Mouse (Mus musculus): ENCODE data around the gene Hist2h2aa2. TPM values are rescaled to one million over a fixed set of nuclear protein-coding genes. Genes with fewer than 3 reads are reported as not detected.
A peak's percentile ranks its signal among the peaks of the same experiment; 100 is the strongest.

Gene Hist2h2aa2
- total and polyA plus RNA-seq, 2 experiments from 2014 or later = 52.1 to 1,755 TPM

DNA sequence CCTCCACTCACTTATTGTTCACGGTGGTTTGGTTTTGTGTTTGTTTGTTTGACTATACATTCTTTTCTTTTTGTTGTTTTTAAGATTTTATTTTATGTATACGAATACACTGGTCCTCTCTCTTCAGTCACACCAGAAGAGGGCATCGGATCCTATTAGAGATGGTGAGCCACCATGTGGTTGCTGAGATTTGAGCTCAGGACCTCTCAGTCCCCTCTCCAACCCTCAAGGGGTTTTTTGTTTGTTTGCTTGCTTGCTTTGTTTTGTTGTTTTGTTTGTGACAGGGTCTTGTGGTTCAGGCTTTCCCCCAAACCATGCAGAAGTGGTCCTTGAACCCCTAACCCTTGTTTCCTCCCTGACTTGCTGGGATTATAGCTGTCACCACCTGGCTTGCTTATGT lies 21.5 kb upstream of the Hist2h2aa2 start:
- TF ChIP-seq CTCF (IDR thresholded peaks at IDR 0.05; ENCODE audit: low read depth) = peak; percentile 31; the same call in 1 of the 2 replicates
- 45% methylated on average over 3 of the region's 3 CpGs for WGBS
- H3K4me1 ChIP-seq (ENCODE audit: insufficient read depth, low read length) = peaks cover 17% of the 10 kb centered on the region; the same call in 1 of the 2 replicates

DNA sequence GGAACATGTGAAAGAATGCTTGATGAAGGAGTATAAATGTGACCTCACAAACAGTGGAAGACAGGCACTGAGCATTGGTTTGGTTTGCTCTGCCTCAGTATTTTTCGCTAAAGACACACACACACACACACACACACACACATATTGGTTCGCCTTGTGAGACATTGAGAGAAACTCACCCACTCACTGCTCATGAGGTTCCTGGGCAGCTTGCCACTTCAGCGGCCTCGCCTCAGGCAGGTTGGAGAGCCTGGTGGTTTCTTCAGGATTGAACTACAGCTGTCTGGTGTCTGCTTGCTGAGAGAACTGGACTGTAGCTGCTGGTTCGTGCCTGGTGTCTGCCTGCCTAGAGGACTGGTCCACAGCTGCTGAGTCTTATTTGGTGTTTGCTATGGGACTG lies 20.1 kb upstream of the Hist2h2aa2 start:
- ATAC-seq = no peak
- no peaks in the 10 kb centered on the region for H3K36me3 ChIP-seq (ENCODE audit: insufficient read depth, low read length)
- H3K27me3 ChIP-seq (ENCODE audit: insufficient read depth, low read length) = no peaks in the 10 kb centered on the region
- H3K9me3 ChIP-seq (ENCODE audit: low read length) = no peaks in the 10 kb centered on the region
- H3K4me3 ChIP-seq (ENCODE audit: low read length) = no peak overlapping the region
- H3K27ac ChIP-seq = no peak overlapping the region
- no peak overlapping the region for H3K4me2 ChIP-seq (ENCODE audit: low read depth, low read length)
- no peak for TF ChIP-seq CTCF (IDR thresholded peaks at IDR 0.05; ENCODE audit: low read depth)
- WGBS = 91% methylated on average over 5 of the region's 5 CpGs
- no peak overlapping the region for H3K9ac ChIP-seq (replicated peaks; ENCODE audit: low read length)
- DNase-seq (ENCODE audit: low spot score) = no peak
- peaks cover 17% of the 10 kb centered on the region; the same call in 1 of the 2 replicates for H3K4me1 ChIP-seq (ENCODE audit: insufficient read depth, low read length)

More for the DNA sequence above, 21.5 kb upstream of the Hist2h2aa2 start:
- Histone ChIP-seq H3K27me3 (ENCODE audit: insufficient read depth, low read length) (no peaks in the 10 kb centered on the region), H3K36me3 (ENCODE audit: insufficient read depth, low read length) (no peaks in the 10 kb centered on the region), H3K9me3 (ENCODE audit: low read length) (no peaks in the 10 kb centered on the region), H3K9ac (replicated peaks; ENCODE audit: low read length) (peak overlapping the region; percentile 78), H3K27ac (peak overlapping the region; percentile 97), H3K4me3 (ENCODE audit: low read length) (peak overlapping the region; percentile 50), H3K4me2 (ENCODE audit: low read depth, low read length) (peak overlapping the region; percentile 77)
- DNase-seq (ENCODE audit: low spot score) = no peak
- no peak for ATAC-seq

DNA sequence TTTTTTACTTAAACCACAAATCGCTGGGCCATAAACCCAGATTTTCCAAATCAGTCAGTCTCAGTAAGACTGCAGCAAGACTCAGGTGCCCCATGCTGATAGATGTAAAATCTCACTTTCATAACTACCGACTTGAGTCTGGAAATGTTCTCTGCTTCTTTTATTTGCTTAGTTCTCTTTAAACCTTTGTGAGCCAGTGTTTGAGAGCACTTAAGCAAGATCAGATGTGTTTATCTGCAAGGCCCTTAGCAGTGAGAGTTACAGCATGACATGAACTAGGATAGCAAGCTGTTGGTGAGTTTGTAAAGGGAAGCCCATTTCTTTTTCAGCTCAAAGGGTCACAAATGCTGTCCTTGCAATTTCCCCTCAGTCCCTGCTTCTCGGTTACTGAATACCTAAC lies 17.1 kb upstream of the Hist2h2aa2 start:
- Histone ChIP-seq H3K4me3 (ENCODE audit: low read length) (no peak overlapping the region), H3K36me3 (ENCODE audit: insufficient read depth, low read length) (no peaks in the 10 kb centered on the region), H3K4me1 (ENCODE audit: insufficient read depth, low read length) (peaks cover 6% of the 10 kb centered on the region; the same call in 1 of the 2 replicates), H3K9me3 (ENCODE audit: low read length) (no peaks in the 10 kb centered on the region), H3K27me3 (ENCODE audit: insufficient read depth, low read length) (no peaks in the 10 kb centered on the region), H3K27ac (no peak overlapping the region), H3K4me2 (ENCODE audit: low read depth, low read length) (no peak overlapping the region), H3K9ac (replicated peaks; ENCODE audit: low read length) (no peak overlapping the region)
- TF ChIP-seq CTCF (IDR thresholded peaks at IDR 0.05; ENCODE audit: low read depth) = no peak
- ATAC-seq = no peak
- no peak for DNase-seq (ENCODE audit: low spot score)
- 82% methylated on average over 3 of the region's 3 CpGs for WGBS

DNA sequence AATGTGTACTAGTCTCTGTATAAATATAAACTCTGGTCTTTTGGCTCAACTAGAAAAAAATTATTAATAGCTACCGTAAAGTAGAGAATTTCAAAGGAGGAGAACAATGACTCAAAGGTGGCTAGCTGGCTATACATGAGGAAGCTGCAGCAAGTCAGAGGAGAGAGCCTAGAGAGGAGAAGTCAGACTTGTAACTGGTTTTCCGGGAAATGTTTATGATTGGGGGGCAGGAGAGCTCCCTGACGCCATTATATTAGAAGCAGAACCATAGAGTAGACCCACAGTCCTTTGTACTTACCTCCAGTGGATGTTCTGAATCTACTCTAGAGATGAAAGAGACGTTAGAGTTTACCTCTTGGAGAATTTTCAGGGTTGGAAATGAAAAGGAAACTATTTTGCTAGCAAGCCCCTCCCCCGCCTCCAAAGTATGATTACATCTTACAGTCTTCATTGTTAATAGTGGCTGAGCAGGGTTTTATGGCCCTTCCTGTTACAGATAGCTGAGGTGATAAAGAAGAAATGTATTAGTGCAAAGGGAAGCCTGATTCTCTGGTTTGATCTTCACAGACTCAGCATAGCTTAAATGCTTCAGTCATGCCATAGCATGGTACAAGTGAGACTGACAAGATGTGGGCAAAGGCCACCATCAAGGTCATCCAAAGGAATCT lies 16.0 kb upstream of the Hist2h2aa2 start:
- H3K36me3 ChIP-seq (ENCODE audit: insufficient read depth, low read length) = no peaks in the 10 kb centered on the region
- WGBS = 82% methylated on average over 5 of the region's 5 CpGs
- DNase-seq (ENCODE audit: low spot score) (no peak), ATAC-seq (no peak)
- H3K4me3 ChIP-seq (ENCODE audit: low read length) = no peak overlapping the region
- H3K9me3 ChIP-seq (ENCODE audit: low read length) = no peaks in the 10 kb centered on the region
- no peaks in the 10 kb centered on the region for H3K4me1 ChIP-seq (ENCODE audit: insufficient read depth, low read length)
- no peaks in the 10 kb centered on the region for H3K27me3 ChIP-seq (ENCODE audit: insufficient read depth, low read length)
- no peak overlapping the region for H3K27ac ChIP-seq
- no peak overlapping the region for H3K9ac ChIP-seq (replicated peaks; ENCODE audit: low read length)
- TF ChIP-seq CTCF (IDR thresholded peaks at IDR 0.05; ENCODE audit: low read depth) = no peak
- no peak overlapping the region for H3K4me2 ChIP-seq (ENCODE audit: low read depth, low read length)

DNA sequence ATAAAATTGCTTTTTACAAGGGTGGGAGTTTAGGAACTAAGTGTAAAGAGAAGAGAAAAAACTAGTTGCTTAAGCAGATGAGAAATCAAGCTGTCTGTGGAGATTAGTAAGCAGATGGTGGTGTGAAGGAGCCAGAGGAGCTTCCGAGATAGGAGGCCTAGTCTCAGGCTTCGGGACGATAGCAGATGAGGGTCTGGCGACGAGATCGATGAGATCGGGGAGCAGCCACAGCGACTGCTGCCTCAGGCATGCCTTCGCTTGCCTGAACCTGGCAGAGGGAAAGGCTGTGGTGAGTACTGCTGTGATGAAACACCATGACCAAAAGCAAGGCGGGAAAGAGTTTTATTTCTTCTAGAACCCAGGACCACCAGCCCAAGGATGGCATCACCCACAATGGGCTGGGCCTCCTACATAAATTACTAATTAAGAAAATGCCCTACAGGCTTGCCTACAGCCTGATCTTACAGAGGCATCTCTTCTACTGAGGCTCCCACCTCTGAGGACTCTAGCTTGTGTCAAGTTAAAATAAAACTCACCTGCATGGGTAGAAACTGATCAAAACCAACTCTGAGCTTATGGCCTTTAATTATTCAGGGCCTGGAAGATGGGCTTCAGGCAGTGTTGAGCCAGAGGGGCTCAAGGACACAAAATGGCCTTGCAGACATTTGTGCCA lies 14.7 kb upstream of the Hist2h2aa2 start:
- no peaks in the 10 kb centered on the region for H3K9me3 ChIP-seq (ENCODE audit: low read length)
- H3K4me3 ChIP-seq (ENCODE audit: low read length) = no peak overlapping the region
- peak; percentile 64 for DNase-seq (ENCODE audit: low spot score)
- TF ChIP-seq CTCF (IDR thresholded peaks at IDR 0.05; ENCODE audit: low read depth) = no peak
- WGBS = 43% methylated on average over 10 of the region's 10 CpGs
- no peak overlapping the region for H3K4me2 ChIP-seq (ENCODE audit: low read depth, low read length)
- no peak overlapping the region for H3K9ac ChIP-seq (replicated peaks; ENCODE audit: low read length)
- no peaks in the 10 kb centered on the region for H3K36me3 ChIP-seq (ENCODE audit: insufficient read depth, low read length)
- no peaks in the 10 kb centered on the region for H3K4me1 ChIP-seq (ENCODE audit: insufficient read depth, low read length)
- H3K27me3 ChIP-seq (ENCODE audit: insufficient read depth, low read length) = no peaks in the 10 kb centered on the region
- H3K27ac ChIP-seq = no peak overlapping the region
- ATAC-seq = peak; percentile 70

DNA sequence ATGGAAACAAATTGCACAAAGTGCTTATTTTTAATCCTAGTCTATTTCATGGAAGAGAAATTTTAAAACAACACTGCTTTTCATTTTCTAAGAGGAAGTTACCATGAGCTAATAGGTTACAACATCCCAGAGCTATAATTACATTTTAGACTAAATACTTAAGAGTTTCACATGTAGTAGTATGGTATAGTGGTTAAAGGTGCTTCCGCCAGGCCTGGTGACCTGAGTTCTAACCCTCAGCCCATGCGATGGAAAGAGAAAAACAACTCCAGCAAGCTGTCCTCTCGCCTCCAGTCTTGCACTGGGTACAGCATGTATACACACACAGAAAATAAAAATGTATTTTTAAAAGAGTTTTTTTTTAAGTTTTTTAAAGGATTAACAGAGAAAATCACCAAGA lies 11.7 kb upstream of the Hist2h2aa2 start:
- no peaks in the 10 kb centered on the region for H3K9me3 ChIP-seq (ENCODE audit: low read length)
- no peak overlapping the region for H3K27ac ChIP-seq
- no peaks in the 10 kb centered on the region for H3K27me3 ChIP-seq (ENCODE audit: insufficient read depth, low read length)
- no peak overlapping the region for H3K9ac ChIP-seq (replicated peaks; ENCODE audit: low read length)
- 96% methylated on average over 3 of the region's 3 CpGs for WGBS
- no peak overlapping the region for H3K4me3 ChIP-seq (ENCODE audit: low read length)
- no peak for ATAC-seq
- no peaks in the 10 kb centered on the region for H3K4me1 ChIP-seq (ENCODE audit: insufficient read depth, low read length)
- no peak overlapping the region for H3K4me2 ChIP-seq (ENCODE audit: low read depth, low read length)
- TF ChIP-seq CTCF (IDR thresholded peaks at IDR 0.05; ENCODE audit: low read depth) = no peak
- no peaks in the 10 kb centered on the region for H3K36me3 ChIP-seq (ENCODE audit: insufficient read depth, low read length)
- no peak for DNase-seq (ENCODE audit: low spot score)

DNA sequence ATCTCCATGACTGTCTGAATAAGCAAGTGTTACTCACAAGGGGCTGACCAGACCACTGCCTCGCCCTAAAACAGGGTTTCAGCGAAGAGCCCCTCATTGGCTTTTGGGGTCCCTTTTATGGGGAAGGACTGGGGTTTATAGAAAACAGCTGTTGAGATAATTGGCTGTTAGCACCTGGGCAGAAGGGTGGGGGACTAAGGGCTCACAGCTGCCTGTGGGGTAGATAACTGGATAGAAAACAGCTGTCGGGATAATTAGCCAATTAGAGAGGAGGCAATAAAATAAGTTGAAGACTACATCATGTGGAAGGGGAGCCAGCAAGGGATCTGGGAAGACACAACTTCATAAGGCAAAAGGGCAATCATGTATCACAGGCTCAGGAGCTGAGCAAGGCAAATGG lies 10.8 kb upstream of the Hist2h2aa2 start:
- H3K4me2 ChIP-seq (ENCODE audit: low read depth, low read length) = no peak overlapping the region

More for the DNA sequence above, 10.8 kb upstream of the Hist2h2aa2 start:
- no peak overlapping the region for H3K4me3 ChIP-seq (ENCODE audit: low read length)
- no peaks in the 10 kb centered on the region for H3K27me3 ChIP-seq (ENCODE audit: insufficient read depth, low read length)
- DNase-seq (ENCODE audit: low spot score) = no peak
- no peaks in the 10 kb centered on the region for H3K4me1 ChIP-seq (ENCODE audit: insufficient read depth, low read length)
- no peak for TF ChIP-seq CTCF (IDR thresholded peaks at IDR 0.05; ENCODE audit: low read depth)
- no peak for ATAC-seq
- no peaks in the 10 kb centered on the region for H3K36me3 ChIP-seq (ENCODE audit: insufficient read depth, low read length)
- H3K27ac ChIP-seq = no peak overlapping the region
- WGBS = 83% methylated on average over 3 of the region's 3 CpGs
- no peaks in the 10 kb centered on the region for H3K9me3 ChIP-seq (ENCODE audit: low read length)
- H3K9ac ChIP-seq (replicated peaks; ENCODE audit: low read length) = no peak overlapping the region

Data from hindbrain, postnatal 0 days (tissue).